Mouse (Mus musculus) lung, embryonic 14.5 days (tissue): ENCODE results near the gene Ngfr. TPM values are rescaled to one million over a fixed set of nuclear protein-coding genes. Genes with fewer than 3 reads are reported as not detected.

ENCODE experiments used
- ATAC-seq: fragments of 200-750 bp; cut with Nextera tagmentation; 2 replicates; pipeline ENCODE4 v1.8.0; 2017; ENCODE audit warnings: mild to moderate bottlenecking, moderate TSS enrichment, moderate library complexity; ENCODE audit not compliant: insufficient read depth
- DNase-seq: peaks from one replicate; pipeline ENCODE4 v3.0.0-alpha.2; 2015
- H3K27ac ChIP-seq: fragments of 300-500 bp; sonication (generic); 2 replicates; pipeline ENCODE4 v1.5.1; 2014; ENCODE audit warnings: low read depth, mild to moderate bottlenecking, moderate library complexity
- H3K27me3 ChIP-seq: fragments of 300-500 bp; sonication (generic); 2 replicates; pipeline ENCODE4 v1.6.1; 2014; ENCODE audit warnings: low read length, control low read depth; ENCODE audit not compliant: insufficient read depth
- H3K36me3 ChIP-seq: fragments of 300-500 bp; sonication (generic); 2 replicates; pipeline ENCODE4 v1.6.1; 2014; ENCODE audit warnings: control low read depth; ENCODE audit not compliant: insufficient read depth
- H3K4me1 ChIP-seq: fragments of 300-500 bp; sonication (generic); 2 replicates; pipeline ENCODE4 v1.6.1; 2014; ENCODE audit warnings: antibody characterized with exemption, control low read depth; ENCODE audit not compliant: insufficient read depth
- H3K4me2 ChIP-seq: fragments of 300-500 bp; sonication (generic); 2 replicates; pipeline ENCODE4 v1.6.1; 2014; ENCODE audit warnings: mild to moderate bottlenecking
- H3K4me3 ChIP-seq: fragments of 300-500 bp; sonication (generic); 2 replicates; pipeline ENCODE4 v1.5.1; 2014; ENCODE audit warnings: low read depth, low read length
- H3K9ac ChIP-seq: fragments of 300-500 bp; sonication (generic); 2 replicates; pipeline ENCODE4 v1.6.1; 2014
- H3K9me3 ChIP-seq: fragments of 300-500 bp; sonication (generic); 2 replicates; pipeline ENCODE4 v1.6.1; 2016; ENCODE audit warnings: low read depth, low read length, control low read depth
- CTCF ChIP-seq: IDR thresholded peaks from 2 replicates; pipeline ENCODE4 v1.5.1; 2016; ENCODE audit warnings: antibody characterized with exemption, low read depth
- WGBS: fragments of 180-500 bp; shearing (Covaris S2); extraction: QIAGEN DNeasy Blood & Tissue Kit; methylation state at CpG from one replicate; pipeline ENCODE4 v1.1.7; 2014; 5-methylcytosine and 5-hydroxymethylcytosine counted together
- polyA plus RNA-seq: library from polyadenylated mRNA; unstranded; fragments of >200 nt; fragmentation: Nextera tagmentation; extraction: Ambion mirVana; gene quantifications from 2 replicates; pipeline ENCODE4 v1.2.1, GENCODE M21; 2014

Gene Ngfr
- polyA plus RNA-seq, 1 experiment from 2014 or later, result 5.9 TPM

DNA sequence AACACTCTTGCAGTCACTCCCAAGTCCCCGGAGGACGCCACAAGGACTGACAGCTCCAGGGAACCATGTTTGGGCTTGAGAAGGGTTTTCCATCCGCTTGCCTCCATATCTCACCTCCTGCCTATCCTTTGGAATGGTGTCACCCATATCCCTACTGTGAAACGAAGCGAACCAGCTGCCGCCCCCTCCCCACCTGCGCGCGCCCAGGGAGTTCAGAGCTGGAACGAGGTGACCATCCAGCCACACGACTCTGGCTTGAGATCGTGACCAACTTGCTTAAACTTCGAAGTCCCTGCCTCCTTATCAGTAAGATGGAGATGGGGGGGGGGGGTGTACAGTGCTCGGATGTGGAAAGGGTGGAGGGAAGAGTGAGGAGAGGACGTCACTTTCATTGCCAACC lies 1.9 kb downstream of the Ngfr start:
- no peak for TF ChIP-seq CTCF
- Histone ChIP-seq H3K27me3 (peaks cover 85% of the 10 kb centered on the region), H3K4me2 (peak overlapping the region; percentile 80), H3K4me1 (0 out of 2 replicates have a peak, but pooled peaks cover 3% of the 10 kb centered on the region), H3K27ac (no peak overlapping the region), H3K9me3 (no peaks in the 10 kb centered on the region), H3K4me3 (peak overlapping the region; percentile 43), H3K36me3 (no peaks in the 10 kb centered on the region), H3K9ac (no peak overlapping the region)
- ATAC-seq (no peak), DNase-seq (no peak)
- 3% methylated on average over 15 of the region's 15 CpGs for WGBS

DNA sequence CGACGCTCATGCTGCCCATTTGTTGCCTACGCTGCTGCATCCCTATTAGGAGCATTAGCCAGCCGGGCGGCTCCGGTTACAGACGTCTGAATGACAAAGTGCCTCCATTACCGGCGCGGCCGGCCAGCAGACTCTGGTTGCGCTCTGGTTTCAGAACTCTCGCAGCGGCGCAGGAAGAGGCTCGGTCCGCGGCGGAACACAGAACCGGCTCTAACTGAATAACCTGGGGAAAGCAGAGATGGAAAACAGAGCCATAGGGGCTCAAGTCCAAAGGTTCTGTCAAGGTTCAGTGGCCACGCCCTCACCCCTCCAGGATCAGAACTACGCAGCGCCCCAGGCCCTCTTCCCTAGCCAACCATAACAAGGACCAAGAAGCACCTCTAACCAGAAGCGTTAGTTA lies 2.3 kb downstream of the Ngfr start:
- no peak overlapping the region for H3K27ac ChIP-seq

DNA sequence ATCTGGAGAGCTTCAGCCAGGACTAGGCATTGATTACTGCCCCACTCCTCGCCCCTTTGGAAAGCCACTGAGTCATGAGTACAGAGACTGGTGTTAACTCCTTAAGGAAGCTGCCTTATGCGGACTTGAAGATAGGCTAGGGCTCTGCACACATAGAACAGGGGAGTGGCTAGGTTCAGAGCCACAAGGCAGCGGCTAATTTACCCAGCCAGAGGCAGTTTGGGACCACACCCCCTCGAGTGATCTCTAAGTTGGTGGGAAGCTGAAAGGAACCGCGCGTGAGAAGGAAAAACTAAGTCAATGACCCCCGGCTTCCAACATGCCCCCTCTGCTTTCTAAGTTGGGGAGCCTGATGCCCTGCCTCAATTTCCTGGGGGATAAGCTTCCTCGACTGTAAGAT lies 2.9 kb downstream of the Ngfr start:
- no peak overlapping the region for H3K27ac ChIP-seq
- H3K4me1 ChIP-seq, result 0 out of 2 replicates have a peak, but pooled peaks cover 3% of the 10 kb centered on the region
- no peak for TF ChIP-seq CTCF
- DNase-seq, result no peak
- no peaks in the 10 kb centered on the region for H3K9me3 ChIP-seq
- no peak overlapping the region for H3K9ac ChIP-seq
- peak overlapping the region; percentile 80 for H3K4me2 ChIP-seq
- ATAC-seq, result no peak
- 10% methylated on average over 9 of the region's 9 CpGs for WGBS
- peak overlapping the region; percentile 43 for H3K4me3 ChIP-seq
- H3K36me3 ChIP-seq, result no peaks in the 10 kb centered on the region
- peaks cover 93% of the 10 kb centered on the region for H3K27me3 ChIP-seq

More for the DNA sequence above, 2.3 kb downstream of the Ngfr start:
- 0 out of 2 replicates have a peak, but pooled peaks cover 3% of the 10 kb centered on the region for H3K4me1 ChIP-seq
- peaks cover 87% of the 10 kb centered on the region for H3K27me3 ChIP-seq
- H3K4me3 ChIP-seq, result peak overlapping the region; percentile 43
- no peaks in the 10 kb centered on the region for H3K36me3 ChIP-seq
- peak; percentile 86 for DNase-seq
- H3K4me2 ChIP-seq, result peak overlapping the region; percentile 80
- no peak for ATAC-seq
- no peak for TF ChIP-seq CTCF
- under 1% methylated on average over 24 of the region's 24 CpGs for WGBS
- no peak overlapping the region for H3K9ac ChIP-seq
- H3K9me3 ChIP-seq, result no peaks in the 10 kb centered on the region

- H3K27ac ChIP-seq, result no peak overlapping the region
- no peak overlapping the region for H3K9ac ChIP-seq
- DNase-seq (no peak), ATAC-seq (no peak)
- no peak overlapping the region for H3K4me3 ChIP-seq
- TF ChIP-seq CTCF, result no peak
- H3K4me2 ChIP-seq, result no peak overlapping the region
- peaks cover 93% of the 10 kb centered on the region for H3K27me3 ChIP-seq
- H3K36me3 ChIP-seq, result no peaks in the 10 kb centered on the region
- H3K4me1 ChIP-seq, result 0 out of 2 replicates have a peak, but pooled peaks cover 3% of the 10 kb centered on the region
- H3K9me3 ChIP-seq, result no peaks in the 10 kb centered on the region
- 62% methylated on average over 6 of the region's 6 CpGs for WGBS
Observed at GRCm38 (mm10) chr11:95583396-95583795, 4.1 kb downstream of the Ngfr start.

DNA sequence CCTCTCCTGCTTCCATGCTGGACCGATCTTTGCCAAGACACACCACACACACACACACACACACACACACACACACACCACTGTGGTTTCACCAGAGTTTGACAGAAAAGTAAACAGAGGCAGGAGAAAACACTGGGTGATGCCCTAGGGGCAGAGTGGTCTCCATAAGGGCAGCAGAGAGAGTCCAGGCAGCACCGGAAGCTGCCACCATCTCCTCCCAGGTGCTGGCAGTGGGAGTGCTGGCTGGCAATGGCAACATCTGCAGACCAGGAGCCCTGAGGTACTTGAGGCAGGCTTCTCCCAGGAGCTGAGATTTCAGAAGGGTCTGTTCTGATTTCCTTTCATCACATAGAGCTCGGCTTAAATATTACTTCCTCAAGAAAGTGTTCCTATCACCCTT lies 5.3 kb downstream of the Ngfr start:
- 35% methylated on average over 3 of the region's 3 CpGs for WGBS
- no peak for DNase-seq

DNA sequence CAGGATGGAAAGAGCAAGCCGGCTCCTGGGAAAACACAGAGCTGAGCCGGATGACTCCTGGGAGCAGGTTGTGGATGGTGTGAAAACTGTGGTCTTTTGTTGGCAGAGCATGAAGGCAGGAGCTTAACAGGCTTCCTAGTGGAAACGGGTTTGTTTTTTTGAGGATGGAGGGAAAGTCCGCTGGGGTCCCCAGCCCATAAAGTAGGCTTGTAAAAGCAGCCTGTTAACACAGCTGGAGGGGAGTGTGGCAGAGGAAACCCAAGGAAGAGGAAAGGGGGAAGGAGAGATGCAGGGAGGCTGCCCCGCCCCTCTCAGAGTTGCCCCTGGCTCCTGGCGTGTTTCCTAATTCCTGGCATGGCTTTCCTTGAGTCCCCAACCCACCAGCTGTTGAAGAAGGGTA lies 8.1 kb downstream of the Ngfr start:
- no peak overlapping the region for H3K9ac ChIP-seq
- no peak overlapping the region for H3K4me2 ChIP-seq
- DNase-seq (no peak), ATAC-seq (no peak)
- H3K36me3 ChIP-seq, result no peaks in the 10 kb centered on the region
- TF ChIP-seq CTCF, result no peak
- WGBS, result 26% methylated on average over 6 of the region's 6 CpGs
- peaks cover 68% of the 10 kb centered on the region for H3K27me3 ChIP-seq
- H3K27ac ChIP-seq, result no peak overlapping the region
- no peaks in the 10 kb centered on the region for H3K9me3 ChIP-seq
- peaks cover 18% of the 10 kb centered on the region; the same call in 1 of the 2 replicates for H3K4me1 ChIP-seq
- no peak overlapping the region for H3K4me3 ChIP-seq

More for the DNA sequence above, 5.3 kb downstream of the Ngfr start:
- H3K27ac ChIP-seq, result no peak overlapping the region
- TF ChIP-seq CTCF, result no peak
- H3K4me1 ChIP-seq, result peaks cover 6% of the 10 kb centered on the region; the same call in 1 of the 2 replicates
- H3K9me3 ChIP-seq, result no peaks in the 10 kb centered on the region
- H3K4me2 ChIP-seq, result no peak overlapping the region
- H3K9ac ChIP-seq, result no peak overlapping the region
- no peak overlapping the region for H3K4me3 ChIP-seq
- no peak for ATAC-seq
- peaks cover 93% of the 10 kb centered on the region for H3K27me3 ChIP-seq
- no peaks in the 10 kb centered on the region for H3K36me3 ChIP-seq

GRCm38 (mm10) chr11:95577776-95578446 lies 9.6 kb downstream of the Ngfr start:
- H3K4me2 ChIP-seq, result peak overlapping the region; percentile 44
- H3K36me3 ChIP-seq, result no peaks in the 10 kb centered on the region
- no peak; the same call in 1 of the 2 replicates for ATAC-seq
- peaks cover 18% of the 10 kb centered on the region; the same call in 1 of the 2 replicates for H3K4me1 ChIP-seq
- peak; percentile 85 for DNase-seq
- H3K4me3 ChIP-seq, result no peak overlapping the region
- no peak overlapping the region for H3K27ac ChIP-seq
- H3K9me3 ChIP-seq, result no peaks in the 10 kb centered on the region
- WGBS, result 18% methylated on average over 39 of the region's 39 CpGs
- peak; percentile 81 for TF ChIP-seq CTCF
- H3K27me3 ChIP-seq, result peaks cover 53% of the 10 kb centered on the region
- H3K9ac ChIP-seq, result no peak overlapping the region
